Mouse (Mus musculus) liver, embryonic 16.5 days (tissue): ENCODE measurements around the gene Galnt2. TPM values are rescaled to one million over a fixed set of nuclear protein-coding genes. Genes with fewer than 3 reads are reported as not detected.
A peak's percentile ranks its signal among the peaks of the same experiment; 100 is the strongest.

ENCODE experiments used
- ATAC-seq: fragments of 200-750 bp; cut with Nextera tagmentation; 2 replicates; pipeline ENCODE4 v1.8.0; 2017; ENCODE audit warnings: low read depth, mild to moderate bottlenecking, moderate number of reproducible peaks, moderate library complexity
- H3K27ac ChIP-seq: fragments of 300-500 bp; sonication (generic); 2 replicates; pipeline ENCODE4 v1.5.1; 2014; ENCODE audit warnings: mild to moderate bottlenecking, low read length
- H3K27me3 ChIP-seq: fragments of 300-500 bp; sonication (generic); 2 replicates; pipeline ENCODE4 v1.6.1; 2014; ENCODE audit warnings: low read depth, low read length, mixed read lengths; ENCODE audit not compliant: control insufficient read depth, insufficient read depth
- H3K36me3 ChIP-seq: fragments of 300-500 bp; sonication (generic); 2 replicates; pipeline ENCODE4 v1.6.1; 2014; ENCODE audit warnings: mild to moderate bottlenecking; ENCODE audit not compliant: control insufficient read depth, insufficient read depth
- H3K4me1 ChIP-seq: fragments of 300-500 bp; sonication (generic); 2 replicates; pipeline ENCODE4 v1.6.1; 2014; ENCODE audit warnings: low read depth, low read length, mixed read lengths; ENCODE audit not compliant: control insufficient read depth
- H3K4me2 ChIP-seq: fragments of 300-500 bp; sonication (generic); 2 replicates; pipeline ENCODE4 v1.6.1; 2014; ENCODE audit warnings: low read depth, low read length, mixed read lengths
- H3K4me3 ChIP-seq: fragments of 300-500 bp; sonication (generic); 2 replicates; pipeline ENCODE4 v1.5.1; 2014; ENCODE audit warnings: low read depth, mild to moderate bottlenecking, low read length
- H3K9ac ChIP-seq: fragments of 300-500 bp; sonication (generic); 2 replicates; pipeline ENCODE4 v1.6.1; 2014; ENCODE audit warnings: low read depth, low read length
- H3K9me3 ChIP-seq: fragments of 300-500 bp; sonication (generic); replicated peaks from 2 replicates; pipeline ENCODE4 v1.6.1; 2016; ENCODE audit warnings: low read length; ENCODE audit not compliant: control insufficient read depth
- WGBS: fragments of 180-500 bp; shearing (Covaris S2); extraction: QIAGEN DNeasy Blood & Tissue Kit; methylation state at CpG from one replicate; pipeline ENCODE4 v1.1.7; 2014; ENCODE audit not compliant: insufficient replicate concordance; 5-methylcytosine and 5-hydroxymethylcytosine counted together
- polyA plus RNA-seq: library from polyadenylated mRNA; unstranded; fragments of >200 nt; fragmentation: Nextera tagmentation; extraction: Ambion mirVana; gene quantifications from 2 replicates; pipeline ENCODE4 v1.2.1, GENCODE M21; 2015

Gene Galnt2
- polyA plus RNA-seq, 1 experiment from 2014 or later: 13.3 TPM

- Histone ChIP-seq H3K4me2 (no peak overlapping the region), H3K9me3 (no peaks in the 10 kb centered on the region), H3K27ac (no peak overlapping the region), H3K9ac (no peak overlapping the region), H3K36me3 (no peaks in the 10 kb centered on the region), H3K4me1 (peaks cover 4% of the 10 kb centered on the region; the same call in 1 of the 2 replicates), H3K4me3 (no peak overlapping the region), H3K27me3 (no peaks in the 10 kb centered on the region)
- WGBS: 68% methylated on average over 10 of the region's 10 CpGs
- ATAC-seq: no peak
Measured at GRCm38 (mm10) chr8:124345098-124345497, 113.9 kb downstream of the Galnt2 start.

- no peak for ATAC-seq
- Histone ChIP-seq H3K9ac (no peak overlapping the region), H3K27me3 (no peaks in the 10 kb centered on the region), H3K27ac (no peak overlapping the region), H3K9me3 (no peaks in the 10 kb centered on the region), H3K36me3 (no peaks in the 10 kb centered on the region), H3K4me1 (peaks cover 4% of the 10 kb centered on the region; the same call in 1 of the 2 replicates), H3K4me3 (no peak overlapping the region), H3K4me2 (no peak overlapping the region)
- 36% methylated on average over 19 of the region's 19 CpGs for WGBS
Measured at GRCm38 (mm10) chr8:124346852-124347523, 115.8 kb downstream of the Galnt2 start.

- Histone ChIP-seq H3K27me3 (no peaks in the 10 kb centered on the region), H3K4me3 (no peak overlapping the region), H3K36me3 (no peaks in the 10 kb centered on the region), H3K4me2 (no peak overlapping the region), H3K4me1 (peaks cover 4% of the 10 kb centered on the region; the same call in 1 of the 2 replicates), H3K9ac (no peak overlapping the region), H3K27ac (no peak overlapping the region), H3K9me3 (no peaks in the 10 kb centered on the region)
- 54% methylated on average over 1 of the region's 1 CpGs for whole genome bisulfite sequencing
- ATAC-seq: no peak
Measured at GRCm38 (mm10) chr8:124348087-124348486, 116.9 kb downstream of the Galnt2 start.

- Histone ChIP-seq H3K27me3 (no peaks in the 10 kb centered on the region), H3K4me3 (no peak overlapping the region), H3K9me3 (no peaks in the 10 kb centered on the region), H3K9ac (no peak overlapping the region), H3K4me1 (no peaks in the 10 kb centered on the region; the same call in 1 of the 2 replicates), H3K27ac (no peak overlapping the region), H3K4me2 (no peak overlapping the region), H3K36me3 (no peaks in the 10 kb centered on the region)
- ATAC-seq: no peak
- WGBS: 31% methylated on average over 7 of the region's 7 CpGs
Measured at GRCm38 (mm10) chr8:124349663-124350062, 118.5 kb downstream of the Galnt2 start.

- Histone ChIP-seq H3K9ac (no peak overlapping the region), H3K4me3 (no peak overlapping the region), H3K36me3 (no peaks in the 10 kb centered on the region), H3K4me1 (no peaks in the 10 kb centered on the region), H3K4me2 (no peak overlapping the region), H3K27me3 (no peaks in the 10 kb centered on the region), H3K9me3 (no peaks in the 10 kb centered on the region), H3K27ac (no peak overlapping the region)
- WGBS: 47% methylated on average over 5 of the region's 5 CpGs
- ATAC-seq: no peak
Measured at GRCm38 (mm10) chr8:124351636-124352035, 120.4 kb downstream of the Galnt2 start.

- H3K4me2 ChIP-seq: no peak overlapping the region
Measured at GRCm38 (mm10) chr8:124360911-124361310, 129.7 kb downstream of the Galnt2 start.

GRCm38 (mm10) chr8:124361773-124362427, 130.7 kb downstream of the Galnt2 start:
- Histone ChIP-seq H3K27me3 (no peaks in the 10 kb centered on the region), H3K4me1 (no peaks in the 10 kb centered on the region), H3K36me3 (no peaks in the 10 kb centered on the region), H3K4me3 (0 out of 2 replicates have a peak overlapping the region, but pooled peaks have one; percentile 11), H3K9ac (no peak overlapping the region), H3K27ac (peak overlapping the region; percentile 24), H3K9me3 (no peaks in the 10 kb centered on the region), H3K4me2 (peak overlapping the region; percentile 5; the same call in 1 of the 2 replicates)
- no peak for ATAC-seq
- 58% methylated on average over 11 of the region's 11 CpGs for WGBS

More at GRCm38 (mm10) chr8:124360911-124361310, 129.7 kb downstream of the Galnt2 start:
- Histone ChIP-seq H3K9ac (no peak overlapping the region), H3K9me3 (no peaks in the 10 kb centered on the region), H3K27ac (no peak overlapping the region), H3K36me3 (no peaks in the 10 kb centered on the region), H3K4me3 (no peak overlapping the region), H3K4me1 (no peaks in the 10 kb centered on the region), H3K27me3 (no peaks in the 10 kb centered on the region)
- no peak for ATAC-seq
- WGBS: 56% methylated on average over 3 of the region's 3 CpGs

- H3K27me3 ChIP-seq: no peaks in the 10 kb centered on the region
- no peak overlapping the region for H3K4me3 ChIP-seq
- no peaks in the 10 kb centered on the region for H3K9me3 ChIP-seq
- 0 out of 2 replicates have a peak, but pooled peaks have one; percentile 7 for ATAC-seq
- H3K4me1 ChIP-seq: no peaks in the 10 kb centered on the region
- H3K27ac ChIP-seq: no peak overlapping the region
- no peaks in the 10 kb centered on the region for H3K36me3 ChIP-seq
- 62% methylated on average over 7 of the region's 7 CpGs for WGBS
- no peak overlapping the region for H3K9ac ChIP-seq
- no peak overlapping the region for H3K4me2 ChIP-seq
Measured at GRCm38 (mm10) chr8:124362589-124362988, 131.4 kb downstream of the Galnt2 start.

GRCm38 (mm10) chr8:124363337-124363736, 132.1 kb downstream of the Galnt2 start:
- no peak overlapping the region for H3K4me3 ChIP-seq
- WGBS: 84% methylated on average over 15 of the region's 15 CpGs
- no peak overlapping the region for H3K9ac ChIP-seq
- H3K4me1 ChIP-seq: no peaks in the 10 kb centered on the region
- no peak overlapping the region for H3K4me2 ChIP-seq
- H3K27me3 ChIP-seq: no peaks in the 10 kb centered on the region
- no peak overlapping the region for H3K27ac ChIP-seq
- no peaks in the 10 kb centered on the region for H3K36me3 ChIP-seq
- no peak for ATAC-seq
- no peaks in the 10 kb centered on the region for H3K9me3 ChIP-seq
